Mouse (Mus musculus): ENCODE data around the gene Ripor3.

DNA sequence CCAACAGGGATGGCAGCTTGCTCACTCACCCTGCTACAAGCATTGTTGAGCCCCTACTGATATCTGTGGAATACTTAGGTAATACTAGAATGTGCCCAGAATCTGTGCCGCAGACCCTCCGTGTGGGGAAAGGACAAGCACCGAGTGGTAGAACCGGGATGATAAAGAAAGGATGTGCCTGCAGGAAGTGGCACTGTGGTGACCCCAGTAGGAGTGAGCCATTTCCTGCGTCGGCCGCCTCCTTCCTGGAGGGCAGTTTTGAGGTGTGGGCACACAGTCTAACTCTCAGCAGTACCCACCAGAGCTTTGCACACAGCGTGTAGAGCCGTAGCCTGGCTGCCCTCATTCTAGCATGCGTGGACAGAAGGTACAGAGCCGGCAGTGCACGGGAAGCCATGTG lies 34.7 kb downstream of the Ripor3 start:
- TF ChIP-seq CTCF (IDR thresholded peaks at IDR 0.05; ENCODE audit: low read depth, low read length) (no peak), TAL1 (conservative IDR thresholded peaks at IDR 0.05; ENCODE audit: low read depth, low read length) (no peak), GATA1 (IDR thresholded peaks at IDR 0.05; ENCODE audit: borderline replicate concordance, low read length) (no peak)

All from G1E (cell line).